Mouse (Mus musculus) bone marrow, adult 2 months (tissue): ENCODE results near the gene Zfp2.

ENCODE experiments used
- CTCF ChIP-seq: fragments of 200-500 bp; IDR thresholded peaks from 2 replicates; pipeline ENCODE4 v1.5.1; 2011; ENCODE audit warnings: low read length, control low read depth; ENCODE audit not compliant: control insufficient read depth, insufficient read depth
- POLR2A ChIP-seq: fragments of 200-500 bp; IDR thresholded peaks from 2 replicates; pipeline ENCODE4 v1.6.1; 2011; ENCODE audit warnings: low read depth, mild to moderate bottlenecking, control low read depth, low read length, borderline replicate concordance; ENCODE audit not compliant: control insufficient read depth

DNA sequence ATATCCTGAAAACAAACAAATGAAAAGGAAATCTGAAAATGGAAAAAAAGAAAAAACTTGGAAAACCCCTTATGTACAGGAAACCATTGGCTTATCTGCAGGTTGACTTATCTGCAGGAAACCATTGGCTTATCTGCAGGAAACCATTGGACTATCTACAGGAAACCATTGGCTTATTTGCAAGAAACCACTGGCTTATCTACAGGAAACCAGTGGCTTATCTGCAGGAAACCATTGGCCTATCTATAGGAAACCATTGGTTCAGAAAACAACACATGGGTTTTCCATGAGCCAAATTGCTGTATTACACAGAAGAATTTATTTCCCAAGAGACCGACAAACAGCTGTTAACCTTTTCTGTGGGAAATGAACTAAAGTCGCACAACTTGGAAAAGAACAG, 48.9 kb upstream of the Zfp2 start:
- TF ChIP-seq CTCF (no peak), POLR2A (no peak)
